ENCODE assay signal across 12 mouse cellular contexts in genomic region chr15:68477745-68478144, GRCm38 (mm10).
"Had no signal": no experiment of that assay in that cellular context is flagged by ENCODE, and none has a peak within 500 bp of the region (broad histone marks: within the 10 kb centered on the region; RNA-seq: fewer than 3 reads in every experiment).

No protein-coding gene starts in this region.

- H3K27me3 ChIP-seq: limb, embryonic 12.5 days; liver, embryonic 13.5 days; lung, embryonic 15.5 days; midbrain, embryonic 13.5 days had no signal

- H3K4me3 ChIP-seq: layer of hippocampus, adult 2 months; limb, embryonic 12.5 days; liver, embryonic 13.5 days; lung, embryonic 15.5 days; midbrain, embryonic 13.5 days had no signal

- H3K27ac ChIP-seq: kidney, postnatal 0 days; layer of hippocampus, adult 2 months; limb, embryonic 12.5 days; liver, embryonic 13.5 days; lung, embryonic 15.5 days; midbrain, embryonic 13.5 days had no signal

- ATAC-seq: liver, postnatal 0 days; midbrain, embryonic 13.5 days had no signal

- H3K9ac ChIP-seq: limb, embryonic 12.5 days; liver, embryonic 13.5 days; liver, postnatal 0 days; lung, embryonic 15.5 days; midbrain, embryonic 13.5 days had no signal

- H3K36me3 ChIP-seq: limb, embryonic 12.5 days; liver, embryonic 13.5 days; lung, embryonic 15.5 days; midbrain, embryonic 13.5 days had no signal

- H3K4me1 ChIP-seq: limb, embryonic 12.5 days; liver, embryonic 13.5 days; lung, embryonic 15.5 days; midbrain, embryonic 13.5 days had no signal

- H3K9me3 ChIP-seq: limb, embryonic 12.5 days; liver, embryonic 13.5 days; lung, embryonic 15.5 days; midbrain, embryonic 13.5 days had no signal

- H3K4me2 ChIP-seq: limb, embryonic 12.5 days; liver, embryonic 13.5 days; lung, embryonic 15.5 days; midbrain, embryonic 13.5 days had no signal

- DNase-seq: kidney, postnatal 4 days; liver; liver, embryonic 13.5 days; liver, postnatal 0 days; lung, postnatal 36 days; right cerebral cortex, postnatal 25 days; thymus, postnatal 36 days had no signal
